Mouse (Mus musculus): ENCODE results near the gene Sh2d6. TPM values are rescaled to one million over a fixed set of nuclear protein-coding genes. Genes with fewer than 3 reads are reported as not detected.
A peak's percentile ranks its signal among the peaks of the same experiment; 100 is the strongest.

The Sh2d6 gene
- polyA plus RNA-seq (2011; ENCODE audit: insufficient read depth, insufficient read length, low read depth, missing spikeins): not detected in 2 replicates

DNA sequence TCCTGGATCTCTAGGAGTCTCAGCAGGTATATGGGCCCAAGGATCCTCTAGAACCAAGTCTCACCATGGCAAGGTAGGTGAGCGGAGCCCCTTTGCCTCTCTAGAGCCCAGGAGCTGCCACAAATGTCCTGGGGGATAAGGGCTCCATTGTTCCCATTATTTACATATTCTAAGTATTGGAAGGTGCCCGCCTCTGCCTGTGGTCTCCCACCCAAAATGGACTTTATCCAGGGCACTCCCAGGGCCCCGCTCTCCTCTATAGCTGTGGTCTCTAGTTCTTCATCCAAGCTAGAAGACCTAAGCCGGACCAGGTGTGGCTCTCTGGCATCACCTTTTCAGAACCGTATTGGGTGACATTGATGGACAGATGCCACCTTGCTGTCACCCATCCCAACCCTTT, at the start of gene Sh2d6:
Gene Sh2d6, minus strand, starts transcription at position 101 of the 400 bp plus-strand sequence.
- TF ChIP-seq EP300 (IDR thresholded peaks at IDR 0.05; ENCODE audit: insufficient read depth, low read depth, low read length) (no peak), CTCF (IDR thresholded peaks at IDR 0.05; ENCODE audit: low read depth, low read length) (no peak), POLR2A (IDR thresholded peaks at IDR 0.05; ENCODE audit: insufficient read depth, low read length) (no peak)
- no peaks in the 10 kb centered on the region for H3K9me3 ChIP-seq (replicated peaks; ENCODE audit: control insufficient read depth, insufficient read depth, low read length, poor library complexity, severe bottlenecking)
- H3K27me3 ChIP-seq (ENCODE audit: control insufficient read depth, insufficient read depth, low read length, poor library complexity, severe bottlenecking): no peaks in the 10 kb centered on the region
- no peak within 1 kb of the TSS for H3K4me3 ChIP-seq (ENCODE audit: low read depth, low read length)
- no peak within 1 kb of the TSS for H3K27ac ChIP-seq (ENCODE audit: insufficient read depth, low read length)
- peaks cover 6% of the 10 kb centered on the region for H3K4me1 ChIP-seq (ENCODE audit: control insufficient read depth, insufficient read depth, low read length)
- H3K36me3 ChIP-seq (ENCODE audit: control insufficient read depth, insufficient read depth, low read length, poor library complexity, severe bottlenecking): no peaks in the 10 kb centered on the region
- no peak within 1 kb of the TSS for H3K9ac ChIP-seq (ENCODE audit: low read depth, poor library complexity, severe bottlenecking)

DNA sequence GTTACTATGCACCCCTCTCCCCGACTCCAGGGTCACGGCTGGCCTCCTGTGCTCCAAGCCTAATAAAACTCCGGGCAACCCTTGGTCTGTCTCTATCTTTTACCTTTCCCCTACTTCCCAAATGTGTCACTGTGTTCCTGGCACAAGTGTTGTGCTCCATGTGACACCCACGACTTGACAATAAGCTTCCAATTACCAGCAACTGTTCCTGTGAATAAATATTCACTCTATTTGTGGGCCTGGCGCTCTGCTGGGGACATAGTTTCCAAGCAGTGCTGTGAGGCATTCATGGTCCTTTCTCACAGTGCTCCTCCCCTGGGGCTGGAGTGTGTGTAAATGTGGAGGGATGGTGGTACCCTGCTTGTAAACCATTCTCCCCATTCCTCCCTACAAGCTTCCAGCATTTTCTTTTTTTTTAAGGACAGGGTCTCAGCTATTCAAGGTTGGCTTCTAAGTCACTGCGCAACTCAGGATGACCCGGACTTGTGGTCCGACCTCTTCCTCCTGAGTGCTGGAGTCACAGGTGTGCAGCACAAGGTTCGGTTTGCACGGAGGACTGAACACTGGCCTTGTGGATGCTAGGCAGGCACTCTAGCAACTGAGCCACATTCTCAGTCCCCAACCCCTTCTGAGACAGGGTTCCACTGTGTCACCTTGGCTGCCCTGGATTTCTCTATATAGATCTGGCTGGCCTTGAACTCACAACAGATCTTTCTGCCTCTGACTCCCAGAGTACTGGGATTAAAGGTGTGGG, 49.3 kb upstream of the Sh2d6 start:
- no peak for TF ChIP-seq POLR2A (IDR thresholded peaks at IDR 0.05; ENCODE audit: insufficient read depth, low read length)
- no peak for TF ChIP-seq CTCF (IDR thresholded peaks at IDR 0.05; ENCODE audit: low read depth, low read length)
- no peak for TF ChIP-seq EP300 (IDR thresholded peaks at IDR 0.05; ENCODE audit: insufficient read depth, low read depth, low read length)
- Histone ChIP-seq H3K9ac (ENCODE audit: low read depth, poor library complexity, severe bottlenecking) (no peak overlapping the region), H3K27me3 (ENCODE audit: control insufficient read depth, insufficient read depth, low read length, poor library complexity, severe bottlenecking) (no peaks in the 10 kb centered on the region), H3K4me1 (ENCODE audit: control insufficient read depth, insufficient read depth, low read length) (no peaks in the 10 kb centered on the region), H3K36me3 (ENCODE audit: control insufficient read depth, insufficient read depth, low read length, poor library complexity, severe bottlenecking) (no peaks in the 10 kb centered on the region), H3K27ac (ENCODE audit: insufficient read depth, low read length) (no peak overlapping the region), H3K4me3 (ENCODE audit: low read depth, low read length) (no peak overlapping the region), H3K9me3 (replicated peaks; ENCODE audit: control insufficient read depth, insufficient read depth, low read length, poor library complexity, severe bottlenecking) (no peaks in the 10 kb centered on the region)

DNA sequence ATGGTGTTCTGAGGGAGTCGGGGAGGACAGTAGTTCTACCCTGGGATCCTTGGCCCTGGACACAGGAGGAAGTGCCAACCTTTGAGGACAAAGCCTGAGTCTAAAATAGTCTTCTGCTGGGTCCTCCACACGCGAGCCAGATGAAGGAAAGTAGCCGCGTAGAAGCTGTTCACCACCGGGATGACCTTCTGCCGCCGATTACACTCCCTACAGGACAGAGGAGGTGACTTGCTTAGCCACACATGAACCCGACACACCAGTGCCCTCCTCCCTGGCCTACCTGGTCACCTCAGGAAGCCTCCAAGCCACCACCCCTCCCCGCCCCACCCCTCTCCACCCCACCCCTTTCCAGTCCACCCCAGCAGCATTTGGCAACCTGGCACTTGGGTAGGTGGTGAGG, 47.2 kb upstream of the Sh2d6 start:
- H3K36me3 ChIP-seq (ENCODE audit: control insufficient read depth, insufficient read depth, low read length, poor library complexity, severe bottlenecking): no peaks in the 10 kb centered on the region
- H3K27me3 ChIP-seq (ENCODE audit: control insufficient read depth, insufficient read depth, low read length, poor library complexity, severe bottlenecking): no peaks in the 10 kb centered on the region
- no peak overlapping the region for H3K27ac ChIP-seq (ENCODE audit: insufficient read depth, low read length)
- H3K9ac ChIP-seq (ENCODE audit: low read depth, poor library complexity, severe bottlenecking): no peak overlapping the region
- TF ChIP-seq EP300 (IDR thresholded peaks at IDR 0.05; ENCODE audit: insufficient read depth, low read depth, low read length) (no peak), CTCF (IDR thresholded peaks at IDR 0.05; ENCODE audit: low read depth, low read length) (no peak), POLR2A (IDR thresholded peaks at IDR 0.05; ENCODE audit: insufficient read depth, low read length) (no peak)
- no peak overlapping the region for H3K4me3 ChIP-seq (ENCODE audit: low read depth, low read length)
- H3K9me3 ChIP-seq (replicated peaks; ENCODE audit: control insufficient read depth, insufficient read depth, low read length, poor library complexity, severe bottlenecking): no peaks in the 10 kb centered on the region
- no peaks in the 10 kb centered on the region for H3K4me1 ChIP-seq (ENCODE audit: control insufficient read depth, insufficient read depth, low read length)

DNA sequence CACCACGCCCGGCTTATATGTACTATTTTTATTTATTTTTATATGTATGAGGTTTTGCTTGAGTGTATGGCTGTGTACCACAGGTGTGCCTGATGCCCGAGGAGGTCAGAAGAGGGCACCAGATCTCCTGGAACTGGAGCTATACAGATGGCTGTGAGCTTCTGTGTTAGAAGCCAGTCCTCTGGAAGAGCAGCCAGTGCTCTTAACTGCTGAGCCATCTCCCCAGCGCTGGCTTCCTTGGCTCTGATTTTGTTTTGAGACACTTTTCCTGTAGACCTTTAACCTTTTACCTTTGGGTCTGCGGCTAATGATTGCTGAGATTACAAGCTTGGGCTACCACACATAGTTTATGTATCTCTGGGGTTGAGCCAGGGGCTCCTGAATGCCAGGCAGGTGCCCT, 46.0 kb upstream of the Sh2d6 start:
- Histone ChIP-seq H3K9me3 (replicated peaks; ENCODE audit: control insufficient read depth, insufficient read depth, low read length, poor library complexity, severe bottlenecking) (no peaks in the 10 kb centered on the region), H3K4me1 (ENCODE audit: control insufficient read depth, insufficient read depth, low read length) (no peaks in the 10 kb centered on the region), H3K4me3 (ENCODE audit: low read depth, low read length) (no peak overlapping the region), H3K27me3 (ENCODE audit: control insufficient read depth, insufficient read depth, low read length, poor library complexity, severe bottlenecking) (no peaks in the 10 kb centered on the region), H3K27ac (ENCODE audit: insufficient read depth, low read length) (no peak overlapping the region), H3K36me3 (ENCODE audit: control insufficient read depth, insufficient read depth, low read length, poor library complexity, severe bottlenecking) (no peaks in the 10 kb centered on the region), H3K9ac (ENCODE audit: low read depth, poor library complexity, severe bottlenecking) (no peak overlapping the region)
- TF ChIP-seq EP300 (IDR thresholded peaks at IDR 0.05; ENCODE audit: insufficient read depth, low read depth, low read length): no peak
- no peak for TF ChIP-seq POLR2A (IDR thresholded peaks at IDR 0.05; ENCODE audit: insufficient read depth, low read length)
- TF ChIP-seq CTCF (IDR thresholded peaks at IDR 0.05; ENCODE audit: low read depth, low read length): peak; percentile 37

DNA sequence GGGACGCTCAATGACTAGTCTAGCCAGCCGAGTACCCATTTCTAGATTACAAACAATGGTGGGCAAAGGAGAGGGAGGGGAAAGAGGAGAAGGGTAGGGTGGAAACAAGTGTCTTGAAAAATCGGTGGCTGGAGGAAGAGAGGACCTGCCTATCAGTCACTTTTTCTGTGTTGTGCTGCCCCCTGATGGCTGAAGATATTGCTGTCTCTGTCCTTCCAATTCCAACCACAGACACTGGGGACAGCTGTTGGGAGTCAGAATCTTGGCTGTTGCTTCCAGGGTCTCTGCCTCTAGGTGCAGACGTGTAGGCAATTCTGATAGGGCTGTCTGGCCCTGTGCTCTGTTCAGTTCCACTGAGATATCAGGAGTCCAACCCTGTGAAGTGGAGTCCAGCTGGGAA, 44.5 kb upstream of the Sh2d6 start:
- TF ChIP-seq POLR2A (IDR thresholded peaks at IDR 0.05; ENCODE audit: insufficient read depth, low read length) (no peak), CTCF (IDR thresholded peaks at IDR 0.05; ENCODE audit: low read depth, low read length) (peak; percentile 77)
- Histone ChIP-seq H3K27me3 (ENCODE audit: control insufficient read depth, insufficient read depth, low read length, poor library complexity, severe bottlenecking) (no peaks in the 10 kb centered on the region), H3K9ac (ENCODE audit: low read depth, poor library complexity, severe bottlenecking) (no peak overlapping the region), H3K4me1 (ENCODE audit: control insufficient read depth, insufficient read depth, low read length) (peaks cover under 1% of the 10 kb centered on the region), H3K27ac (ENCODE audit: insufficient read depth, low read length) (no peak overlapping the region), H3K36me3 (ENCODE audit: control insufficient read depth, insufficient read depth, low read length, poor library complexity, severe bottlenecking) (0 out of 2 replicates have a peak, but pooled peaks cover under 1% of the 10 kb centered on the region), H3K4me3 (ENCODE audit: low read depth, low read length) (no peak overlapping the region), H3K9me3 (replicated peaks; ENCODE audit: control insufficient read depth, insufficient read depth, low read length, poor library complexity, severe bottlenecking) (no peaks in the 10 kb centered on the region)

DNA sequence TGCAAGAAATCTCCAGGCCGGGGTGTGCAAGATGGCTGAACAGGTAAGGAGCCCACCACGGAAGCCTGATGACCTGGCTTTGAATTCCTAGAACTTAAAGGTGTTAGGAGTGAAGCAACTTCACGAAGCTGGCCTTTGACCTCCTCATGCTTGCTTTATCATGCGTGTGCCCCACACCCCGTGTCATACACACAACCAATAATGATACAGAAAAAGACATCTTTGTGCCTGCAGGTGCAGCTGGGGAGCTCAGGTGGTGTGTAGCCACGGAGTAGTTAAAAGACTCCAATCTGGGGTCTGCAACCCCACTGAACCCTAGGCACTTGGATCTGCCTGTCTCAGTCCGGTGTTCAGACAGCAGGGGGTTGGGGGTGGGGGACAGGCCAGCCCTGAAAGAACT, 44.0 kb upstream of the Sh2d6 start:
- H3K4me1 ChIP-seq (ENCODE audit: control insufficient read depth, insufficient read depth, low read length): peaks cover 2% of the 10 kb centered on the region
- TF ChIP-seq EP300 (IDR thresholded peaks at IDR 0.05; ENCODE audit: insufficient read depth, low read depth, low read length) (no peak), POLR2A (IDR thresholded peaks at IDR 0.05; ENCODE audit: insufficient read depth, low read length) (no peak), CTCF (IDR thresholded peaks at IDR 0.05; ENCODE audit: low read depth, low read length) (no peak)
- H3K9ac ChIP-seq (ENCODE audit: low read depth, poor library complexity, severe bottlenecking): no peak overlapping the region
- no peaks in the 10 kb centered on the region for H3K27me3 ChIP-seq (ENCODE audit: control insufficient read depth, insufficient read depth, low read length, poor library complexity, severe bottlenecking)
- 0 out of 2 replicates have a peak, but pooled peaks cover 2% of the 10 kb centered on the region for H3K36me3 ChIP-seq (ENCODE audit: control insufficient read depth, insufficient read depth, low read length, poor library complexity, severe bottlenecking)
- H3K9me3 ChIP-seq (replicated peaks; ENCODE audit: control insufficient read depth, insufficient read depth, low read length, poor library complexity, severe bottlenecking): no peaks in the 10 kb centered on the region
- no peak overlapping the region for H3K4me3 ChIP-seq (ENCODE audit: low read depth, low read length)
- no peak overlapping the region for H3K27ac ChIP-seq (ENCODE audit: insufficient read depth, low read length)
